Mouse (Mus musculus) stomach, postnatal 0 days (tissue): Measurements from ENCODE around the gene Gm13030.

Experiments
- CTCF ChIP-seq: IDR thresholded peaks from 2 replicates; pipeline ENCODE4 v1.5.1; 2016; ENCODE audit warnings: antibody characterized with exemption, low read depth, mild to moderate bottlenecking, moderate library complexity
- EP300 ChIP-seq: optimal IDR thresholded peaks from 2 replicates; pipeline ENCODE3; 2016; ENCODE audit warnings: antibody characterized with exemption

DNA sequence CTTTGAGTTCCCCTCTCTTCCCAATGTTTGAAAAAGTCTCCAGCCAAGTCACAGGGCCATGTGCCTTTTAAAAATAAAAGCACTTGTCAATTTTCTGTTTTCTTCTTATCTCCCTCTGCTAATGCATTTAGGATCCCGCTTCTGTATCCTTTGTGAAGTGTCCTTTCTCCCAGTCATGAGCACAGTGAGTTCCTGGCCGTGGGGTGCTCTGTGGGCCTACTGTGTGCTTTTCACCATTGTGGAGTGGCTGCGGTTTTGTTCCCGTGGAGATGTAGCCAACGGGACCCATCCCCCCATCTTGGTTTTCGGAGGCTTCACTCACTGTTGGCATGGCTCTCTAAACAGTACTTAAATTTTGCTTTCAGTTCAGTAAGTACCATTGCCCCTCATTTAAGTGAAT, 7.8 kb downstream of the Gm13030 start:
- no peak for TF ChIP-seq CTCF
- TF ChIP-seq EP300: no peak
